Mouse (Mus musculus): ENCODE results near the gene Pabpn1. TPM values are rescaled to one million over a fixed set of nuclear protein-coding genes. Genes with fewer than 3 reads are reported as not detected.

Gene Pabpn1
- 117 and 132 TPM in 2 replicates for polyA plus RNA-seq (2014; fragmentation: Nextera tagmentation; extraction: Ambion mirVana)

DNA sequence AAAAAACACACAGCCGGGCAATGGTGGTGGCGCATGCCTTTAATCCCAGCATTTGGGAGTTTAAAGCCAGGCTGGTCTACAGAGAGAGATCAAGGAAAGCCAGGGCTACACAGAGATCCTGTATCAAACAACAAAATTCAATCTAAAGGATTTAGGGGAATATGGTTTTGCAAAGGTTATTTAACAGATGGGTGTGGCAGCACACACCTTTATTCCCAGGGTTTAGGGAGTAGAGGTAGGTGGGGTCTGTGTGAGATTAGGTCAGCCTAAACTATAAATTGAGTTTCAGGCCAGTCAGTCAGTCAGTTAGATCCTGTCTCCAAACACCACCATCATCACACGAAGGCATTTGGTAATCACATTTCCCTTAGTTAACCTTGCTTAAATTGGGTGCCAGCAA is at the start of gene Pabpn1:
Gene Pabpn1, plus strand, starts transcription at position 301 of the 400 bp plus-strand sequence.
- no peaks in the 10 kb centered on the region for H3K27me3 ChIP-seq (replicated peaks; ENCODE audit: control insufficient read depth, insufficient read depth, low read length)
- ATAC-seq (replicated peaks; ENCODE audit: low FRiP score) (no peak), DNase-seq (ENCODE audit: low spot score) (no peak)
- H3K4me3 ChIP-seq (ENCODE audit: low read depth, low read length), result peak within 1 kb of the TSS; percentile 98
- WGBS, result 91% methylated on average over 3 of the region's 3 CpGs
- H3K9me3 ChIP-seq (ENCODE audit: control insufficient read depth, low read length), result no peaks in the 10 kb centered on the region
- H3K4me2 ChIP-seq, result peak within 1 kb of the TSS; percentile 74
- H3K27ac ChIP-seq (ENCODE audit: low read depth, low read length), result peak within 1 kb of the TSS; percentile 73
- peaks cover 12% of the 10 kb centered on the region for H3K36me3 ChIP-seq (ENCODE audit: control insufficient read depth, insufficient read depth, low read length)
- peak within 1 kb of the TSS; percentile 60 for H3K9ac ChIP-seq (ENCODE audit: low read depth, low read length)
- H3K4me1 ChIP-seq (replicated peaks; ENCODE audit: control insufficient read depth, insufficient read depth, low read length), result peaks cover 9% of the 10 kb centered on the region; the same call in 1 of the 2 replicates

DNA sequence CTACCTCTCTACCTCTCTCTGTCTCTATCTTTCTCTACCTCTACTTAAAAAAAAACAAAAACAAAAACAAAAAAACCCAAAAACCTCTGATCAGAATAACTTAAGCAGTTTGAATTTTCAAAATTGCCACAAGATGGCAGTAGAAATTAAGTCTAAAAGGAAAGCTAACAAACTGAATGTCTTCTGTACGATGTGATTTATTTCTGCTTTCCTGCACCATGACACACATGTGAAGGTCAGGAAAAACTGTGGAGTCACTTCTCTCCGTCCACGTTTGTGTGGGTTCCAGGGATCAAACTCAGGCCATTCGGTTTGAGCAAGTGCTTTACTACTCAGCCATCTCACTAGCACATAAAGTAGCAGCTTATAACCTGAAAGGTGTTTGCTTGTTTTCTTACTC is 48.8 kb upstream of the Pabpn1 start:
- no peak for ATAC-seq (replicated peaks; ENCODE audit: low FRiP score)
- Histone ChIP-seq H3K4me1 (replicated peaks; ENCODE audit: control insufficient read depth, insufficient read depth, low read length) (no peaks in the 10 kb centered on the region), H3K27me3 (replicated peaks; ENCODE audit: control insufficient read depth, insufficient read depth, low read length) (no peaks in the 10 kb centered on the region; the same call in 1 of the 2 replicates), H3K9me3 (ENCODE audit: control insufficient read depth, low read length) (no peaks in the 10 kb centered on the region), H3K4me3 (ENCODE audit: low read depth, low read length) (no peak overlapping the region), H3K9ac (ENCODE audit: low read depth, low read length) (no peak overlapping the region), H3K4me2 (no peak overlapping the region), H3K36me3 (ENCODE audit: control insufficient read depth, insufficient read depth, low read length) (no peaks in the 10 kb centered on the region), H3K27ac (ENCODE audit: low read depth, low read length) (no peak overlapping the region)
- WGBS, result 5% methylated on average over 4 of the region's 4 CpGs
- DNase-seq (ENCODE audit: low spot score), result no peak

DNA sequence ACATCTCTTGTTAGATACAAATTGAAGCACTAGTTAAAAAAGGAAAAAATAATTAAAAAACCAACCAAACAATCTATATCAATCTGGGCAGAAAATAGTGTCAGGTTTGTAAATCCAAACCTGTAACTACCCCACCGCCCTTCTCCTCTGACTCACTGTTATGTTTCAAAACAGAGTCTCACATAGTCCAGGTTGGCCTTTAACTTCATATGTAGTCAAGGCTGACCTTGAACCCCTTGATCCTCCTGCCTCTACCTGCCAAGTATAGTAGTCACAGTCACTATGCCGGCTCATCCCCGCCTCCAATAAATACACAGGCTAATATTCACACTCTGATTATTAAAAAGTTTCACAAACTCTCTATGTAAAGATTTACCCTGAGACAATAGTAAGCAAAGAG is 36.6 kb upstream of the Pabpn1 start:
- Histone ChIP-seq H3K4me2 (no peak overlapping the region), H3K4me1 (replicated peaks; ENCODE audit: control insufficient read depth, insufficient read depth, low read length) (no peaks in the 10 kb centered on the region), H3K4me3 (ENCODE audit: low read depth, low read length) (no peak overlapping the region), H3K9me3 (ENCODE audit: control insufficient read depth, low read length) (no peaks in the 10 kb centered on the region), H3K27ac (ENCODE audit: low read depth, low read length) (no peak overlapping the region), H3K27me3 (replicated peaks; ENCODE audit: control insufficient read depth, insufficient read depth, low read length) (no peaks in the 10 kb centered on the region), H3K36me3 (ENCODE audit: control insufficient read depth, insufficient read depth, low read length) (no peaks in the 10 kb centered on the region; the same call in 1 of the 2 replicates), H3K9ac (ENCODE audit: low read depth, low read length) (no peak overlapping the region)
- ATAC-seq (replicated peaks; ENCODE audit: low FRiP score) (no peak), DNase-seq (ENCODE audit: low spot score) (no peak)
- 92% methylated on average over 3 of the region's 3 CpGs for WGBS

DNA sequence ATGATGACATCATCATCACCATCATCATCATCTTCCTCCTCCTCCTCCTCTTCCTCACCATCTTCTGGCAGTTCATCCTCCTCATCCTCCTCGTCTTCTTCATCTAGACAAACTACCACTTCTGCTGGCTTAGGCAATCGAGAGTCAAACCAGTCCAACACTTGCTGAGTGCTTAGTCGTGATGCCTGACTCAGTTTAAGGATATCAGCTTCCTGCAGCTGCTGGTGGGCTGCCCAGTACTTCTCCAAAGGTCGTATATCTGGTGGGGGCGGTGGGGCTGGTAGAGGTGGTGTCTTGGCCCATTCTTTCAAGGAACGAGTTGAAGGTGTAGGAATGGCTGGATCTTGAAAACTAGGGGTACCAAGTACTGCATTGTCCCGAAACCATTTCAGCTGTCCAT is 35.6 kb upstream of the Pabpn1 start:
- Histone ChIP-seq H3K36me3 (ENCODE audit: control insufficient read depth, insufficient read depth, low read length) (no peaks in the 10 kb centered on the region; the same call in 1 of the 2 replicates), H3K27me3 (replicated peaks; ENCODE audit: control insufficient read depth, insufficient read depth, low read length) (no peaks in the 10 kb centered on the region), H3K9me3 (ENCODE audit: control insufficient read depth, low read length) (no peaks in the 10 kb centered on the region), H3K4me2 (no peak overlapping the region), H3K4me3 (ENCODE audit: low read depth, low read length) (no peak overlapping the region), H3K9ac (ENCODE audit: low read depth, low read length) (no peak overlapping the region), H3K27ac (ENCODE audit: low read depth, low read length) (no peak overlapping the region), H3K4me1 (replicated peaks; ENCODE audit: control insufficient read depth, insufficient read depth, low read length) (no peaks in the 10 kb centered on the region)
- ATAC-seq (replicated peaks; ENCODE audit: low FRiP score) (no peak), DNase-seq (ENCODE audit: low spot score) (no peak)
- 48% methylated on average over 7 of the region's 7 CpGs for WGBS

DNA sequence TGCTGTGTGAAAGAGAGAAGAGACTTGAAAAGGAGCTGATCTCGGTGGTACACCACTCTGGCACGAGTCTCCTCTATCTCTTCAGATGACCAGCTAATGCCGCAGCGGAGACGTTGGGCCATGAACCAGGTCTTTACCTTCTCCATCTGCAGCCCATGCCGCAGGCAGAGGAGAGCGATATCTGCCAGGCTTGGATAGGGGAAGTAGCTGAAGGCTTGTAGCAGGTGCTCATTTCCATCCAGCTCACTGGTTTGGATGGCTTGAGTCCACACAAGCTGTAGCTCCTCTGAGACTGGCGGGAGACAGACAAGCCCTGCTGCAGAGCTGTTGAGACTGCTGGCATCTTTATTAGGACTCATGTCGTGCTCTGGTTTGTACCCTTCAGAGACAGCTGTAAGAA is 34.4 kb upstream of the Pabpn1 start:
- H3K27me3 ChIP-seq (replicated peaks; ENCODE audit: control insufficient read depth, insufficient read depth, low read length), result no peaks in the 10 kb centered on the region

DNA sequence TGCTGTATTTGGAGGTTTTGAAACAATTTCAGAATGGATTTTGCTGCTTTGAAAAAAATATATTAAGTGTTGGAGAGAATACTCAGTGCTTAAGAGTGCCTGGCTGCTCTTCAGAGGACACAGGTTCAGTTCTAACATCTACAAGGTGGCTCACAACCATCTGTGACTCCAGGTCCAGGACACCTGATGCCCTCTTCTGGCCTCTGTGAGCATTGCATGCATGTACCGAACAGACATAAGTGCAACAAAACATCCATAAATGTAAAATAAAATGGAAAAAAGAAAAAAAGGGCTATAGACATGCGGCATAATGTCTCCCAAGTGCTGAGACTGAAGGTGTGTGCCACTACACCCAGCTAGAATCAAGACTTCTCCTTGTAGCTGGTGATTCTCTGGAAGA is 31.8 kb upstream of the Pabpn1 start:
- Histone ChIP-seq H3K27me3 (replicated peaks; ENCODE audit: control insufficient read depth, insufficient read depth, low read length) (no peaks in the 10 kb centered on the region), H3K4me3 (ENCODE audit: low read depth, low read length) (no peak overlapping the region), H3K4me2 (no peak overlapping the region), H3K36me3 (ENCODE audit: control insufficient read depth, insufficient read depth, low read length) (no peaks in the 10 kb centered on the region; the same call in 1 of the 2 replicates), H3K4me1 (replicated peaks; ENCODE audit: control insufficient read depth, insufficient read depth, low read length) (no peaks in the 10 kb centered on the region; the same call in 1 of the 2 replicates), H3K27ac (ENCODE audit: low read depth, low read length) (no peak overlapping the region), H3K9ac (ENCODE audit: low read depth, low read length) (no peak overlapping the region), H3K9me3 (ENCODE audit: control insufficient read depth, low read length) (no peaks in the 10 kb centered on the region)
- ATAC-seq (replicated peaks; ENCODE audit: low FRiP score) (no peak), DNase-seq (ENCODE audit: low spot score) (no peak)
- WGBS, result 34% methylated on average over 2 of the region's 2 CpGs

More for the DNA sequence above, 34.4 kb upstream of the Pabpn1 start:
- WGBS, result 90% methylated on average over 9 of the region's 9 CpGs
- H3K4me1 ChIP-seq (replicated peaks; ENCODE audit: control insufficient read depth, insufficient read depth, low read length), result no peaks in the 10 kb centered on the region
- DNase-seq (ENCODE audit: low spot score) (no peak), ATAC-seq (replicated peaks; ENCODE audit: low FRiP score) (no peak)
- H3K9ac ChIP-seq (ENCODE audit: low read depth, low read length), result no peak overlapping the region
- H3K4me2 ChIP-seq, result no peak overlapping the region
- no peaks in the 10 kb centered on the region; the same call in 1 of the 2 replicates for H3K36me3 ChIP-seq (ENCODE audit: control insufficient read depth, insufficient read depth, low read length)
- no peak overlapping the region for H3K27ac ChIP-seq (ENCODE audit: low read depth, low read length)
- H3K9me3 ChIP-seq (ENCODE audit: control insufficient read depth, low read length), result no peaks in the 10 kb centered on the region
- H3K4me3 ChIP-seq (ENCODE audit: low read depth, low read length), result no peak overlapping the region

DNA sequence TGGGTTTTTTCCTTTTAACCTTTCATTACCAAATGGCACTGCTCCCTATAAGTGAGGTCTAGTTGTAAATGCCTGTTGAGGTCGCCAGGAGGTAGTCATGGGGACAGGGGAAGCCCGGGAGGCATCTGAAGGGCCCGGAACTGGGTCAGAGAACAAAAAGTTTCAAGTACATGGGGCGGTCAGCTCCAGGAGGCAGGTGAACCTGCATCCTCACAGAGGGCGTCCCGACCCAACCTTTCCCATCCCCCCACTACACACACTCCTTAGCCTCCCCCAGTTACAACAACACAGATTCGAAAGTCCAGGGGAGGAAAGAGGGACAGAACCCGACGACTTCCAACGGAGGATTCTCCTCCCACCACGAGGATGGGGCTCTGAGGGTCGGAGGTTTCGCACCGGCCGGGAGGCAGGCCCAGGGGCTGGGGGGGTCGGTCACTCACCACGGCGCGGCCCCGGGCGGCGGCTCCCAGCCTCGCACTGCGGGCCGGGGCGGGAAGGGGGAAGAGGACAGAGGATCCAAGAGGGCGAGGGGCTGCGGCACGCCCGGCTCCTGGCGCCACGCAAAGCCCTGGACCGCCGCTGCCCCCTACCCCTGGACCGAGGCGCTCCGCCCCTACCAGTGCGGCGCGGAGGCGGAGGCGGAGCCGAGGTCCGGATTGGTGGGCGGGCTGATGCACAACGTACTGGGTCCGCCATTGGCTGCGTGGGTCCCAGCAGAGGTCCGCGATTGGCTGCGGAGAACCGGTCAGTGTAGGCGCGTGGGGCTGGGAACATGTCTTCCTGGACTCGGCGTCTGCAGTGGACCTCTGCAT is 28.6 kb upstream of the Pabpn1 start:
- H3K4me3 ChIP-seq (ENCODE audit: low read depth, low read length), result peak overlapping the region; percentile 77
- peak overlapping the region; percentile 89 for H3K4me2 ChIP-seq
- DNase-seq (ENCODE audit: low spot score) (peak; percentile 89), ATAC-seq (replicated peaks; ENCODE audit: low FRiP score) (peak; percentile 99)
- no peaks in the 10 kb centered on the region for H3K27me3 ChIP-seq (replicated peaks; ENCODE audit: control insufficient read depth, insufficient read depth, low read length)
- no peaks in the 10 kb centered on the region; the same call in 1 of the 2 replicates for H3K36me3 ChIP-seq (ENCODE audit: control insufficient read depth, insufficient read depth, low read length)
- H3K9me3 ChIP-seq (ENCODE audit: control insufficient read depth, low read length), result no peaks in the 10 kb centered on the region
- peak overlapping the region; percentile 86 for H3K9ac ChIP-seq (ENCODE audit: low read depth, low read length)
- 0 out of 2 replicates have a peak overlapping the region, but pooled peaks have one; percentile 41 for H3K27ac ChIP-seq (ENCODE audit: low read depth, low read length)
- H3K4me1 ChIP-seq (replicated peaks; ENCODE audit: control insufficient read depth, insufficient read depth, low read length), result no peaks in the 10 kb centered on the region; the same call in 1 of the 2 replicates
- WGBS, result under 1% methylated on average over 55 of the region's 56 CpGs

DNA sequence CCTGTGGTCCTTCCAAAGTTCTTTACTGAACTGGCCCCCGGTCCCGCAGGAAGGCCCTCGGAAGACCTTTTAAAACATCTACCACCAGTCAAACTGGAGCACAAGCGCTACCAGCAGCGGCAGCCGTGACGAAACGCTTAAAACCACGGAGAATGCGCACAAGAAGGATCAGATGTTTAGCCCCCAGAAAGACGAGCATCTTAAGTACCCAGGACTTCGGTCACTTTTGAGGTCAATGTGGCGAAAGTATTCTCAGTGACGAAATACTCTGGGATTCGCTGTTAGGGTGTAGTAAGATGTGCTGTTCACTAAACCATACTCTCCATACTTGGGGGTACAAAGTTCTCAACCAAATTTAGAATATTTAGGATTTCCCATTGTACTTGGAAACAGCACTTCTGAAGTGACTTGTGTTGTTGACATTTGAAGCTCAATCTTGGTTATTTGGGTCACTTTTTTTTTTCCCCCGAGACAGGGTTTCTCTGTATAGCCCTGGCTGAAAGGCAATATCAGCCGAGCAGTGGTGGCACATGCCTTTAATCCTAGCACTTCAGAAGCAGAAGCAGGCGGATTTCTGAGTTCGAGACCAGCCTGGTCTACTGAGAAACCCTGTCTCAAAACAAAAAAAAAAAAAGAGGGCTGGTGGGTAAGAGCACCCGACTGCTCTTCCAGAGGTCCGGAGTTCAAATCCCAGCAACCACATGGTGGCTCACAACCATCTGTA is 27.8 kb upstream of the Pabpn1 start:
- no peaks in the 10 kb centered on the region; the same call in 1 of the 2 replicates for H3K4me1 ChIP-seq (replicated peaks; ENCODE audit: control insufficient read depth, insufficient read depth, low read length)
- peak overlapping the region; percentile 77 for H3K4me3 ChIP-seq (ENCODE audit: low read depth, low read length)
- peak overlapping the region; percentile 89 for H3K4me2 ChIP-seq
- H3K27ac ChIP-seq (ENCODE audit: low read depth, low read length), result no peak overlapping the region
- no peaks in the 10 kb centered on the region for H3K9me3 ChIP-seq (ENCODE audit: control insufficient read depth, low read length)
- DNase-seq (ENCODE audit: low spot score) (no peak), ATAC-seq (replicated peaks; ENCODE audit: low FRiP score) (no peak)
- 13% methylated on average over 21 of the region's 21 CpGs for WGBS
- H3K36me3 ChIP-seq (ENCODE audit: control insufficient read depth, insufficient read depth, low read length), result no peaks in the 10 kb centered on the region; the same call in 1 of the 2 replicates
- H3K9ac ChIP-seq (ENCODE audit: low read depth, low read length), result peak overlapping the region; percentile 86
- H3K27me3 ChIP-seq (replicated peaks; ENCODE audit: control insufficient read depth, insufficient read depth, low read length), result no peaks in the 10 kb centered on the region

All from liver, embryonic 11.5 days (tissue).